Mouse (Mus musculus) thymus, adult 2 months (tissue): ENCODE measurements at regions not wholly inside any gene's neighbourhood (a gene's known extent, or its start where the extent isn't known, plus 50 kb on each side); places are given as distances from the start of the nearest gene placed in this dataset.

Source experiments
- CTCF ChIP-seq: fragments of 200-500 bp; IDR thresholded peaks from 2 replicates; pipeline ENCODE4 v1.5.1; 2012; ENCODE audit warnings: mild to moderate bottlenecking, control low read depth, low read length, moderate library complexity, borderline replicate concordance; ENCODE audit not compliant: control insufficient read depth, poor library complexity, insufficient read depth; ENCODE audit errors: extremely low read depth
- POLR2A ChIP-seq: fragments of 200-500 bp; IDR thresholded peaks from 2 replicates; pipeline ENCODE4 v1.6.1; 2012; ENCODE audit warnings: mild to moderate bottlenecking, low read length, control low read depth, moderate library complexity; ENCODE audit not compliant: control insufficient read depth, poor library complexity, insufficient read depth; ENCODE audit errors: extremely low read depth

DNA sequence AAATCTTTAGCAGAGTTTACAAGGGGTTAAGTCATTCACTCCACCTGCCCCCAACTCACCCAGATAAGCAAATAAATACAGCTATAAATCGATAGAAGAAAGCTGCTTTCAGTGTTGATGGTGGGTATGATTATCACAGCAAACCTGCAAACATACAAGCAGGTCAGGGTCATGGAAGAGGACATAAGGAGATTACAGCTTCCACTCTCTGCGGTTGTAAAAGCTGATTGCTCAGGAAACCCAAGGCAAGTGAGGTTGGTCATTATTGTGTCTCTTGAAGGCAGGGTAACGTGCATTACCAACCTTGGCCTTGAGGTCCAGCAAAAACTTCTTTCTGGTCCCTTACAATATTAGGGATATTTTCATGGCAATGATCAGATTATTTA, 71.5 kb downstream of the Amer2 start:
- no peak for TF ChIP-seq POLR2A
- TF ChIP-seq CTCF: no peak
